Mouse (Mus musculus): Measurements from ENCODE around the gene Klk9. TPM values are rescaled to one million over a fixed set of nuclear protein-coding genes. Genes with fewer than 3 reads are reported as not detected.

Klk9 gene
- polyA plus RNA-seq (2015; fragmentation: Illumina TruSeq; extraction: RNeasy Lipid Tissue Mini Kit (QIAGEN cat#74804); ENCODE audit: low read depth, low replicate concordance): not detected

DNA sequence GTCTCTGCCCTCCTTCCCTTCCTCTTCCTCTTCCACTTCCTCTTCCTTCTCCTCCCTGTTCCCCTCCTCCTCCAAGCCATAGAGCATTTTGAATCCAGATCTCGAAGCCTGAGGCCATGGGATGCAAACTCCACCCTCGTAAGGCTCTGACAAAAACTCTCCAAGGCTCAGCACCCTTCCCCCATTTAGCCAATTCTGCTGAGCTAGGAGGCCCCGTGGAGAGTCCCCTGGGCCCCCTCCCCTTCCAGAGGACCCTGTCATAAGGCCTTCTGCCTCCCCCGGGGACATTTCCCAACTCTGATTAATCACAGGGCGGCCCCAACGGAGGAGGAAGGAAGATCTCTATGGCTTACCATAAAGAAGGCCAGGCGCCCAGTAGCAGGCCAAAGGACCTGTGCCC lies at the start of gene Klk9:
Gene Klk9 (plus strand): TSS at position 301 of the 400 bp plus-strand sequence.

DNA sequence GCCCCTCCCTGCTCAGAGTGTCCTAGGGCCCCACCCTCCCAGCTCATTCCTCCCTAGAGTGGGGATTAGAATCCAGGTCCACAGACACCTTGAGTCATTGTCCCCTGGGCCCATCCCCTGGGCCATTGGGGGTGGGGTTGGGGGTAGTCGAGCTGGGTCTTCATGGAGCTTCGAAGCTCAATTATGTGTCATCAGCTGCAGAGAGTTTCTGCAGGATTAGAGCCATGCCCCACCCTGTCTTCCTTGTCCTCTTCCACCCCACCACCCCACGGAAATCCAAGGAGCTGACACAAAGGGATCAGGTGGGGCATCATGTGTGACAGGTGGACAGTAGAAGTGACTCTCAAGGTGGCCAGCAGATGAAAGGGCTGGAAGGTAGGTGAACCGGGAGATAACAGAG lies 23.1 kb upstream of the Klk9 start, which contains the start of gene Klk12:
Gene Klk12 (plus strand): TSS at position 301 of the 400 bp plus-strand sequence.

GRCm38 (mm10) chr7:43774364-43774763 lies 17.3 kb upstream of the Klk9 start, which contains the start of gene Klk11:
Gene Klk11, plus strand, starts transcription at chr7:43774604.

GRCm38 (mm10) chr7:43780746-43781145 lies 10.9 kb upstream of the Klk9 start, which contains the start of gene Klk10:
Gene Klk10, plus strand, starts transcription at chr7:43781035.

GRCm38 (mm10) chr7:43797333-43797769 lies 5.7 kb downstream of the Klk9 start, which contains the start of gene Klk8:
Gene Klk8, plus strand, starts transcription at chr7:43797577.

GRCm38 (mm10) chr7:43810994-43811393 lies 19.3 kb downstream of the Klk9 start, which contains the start of gene Klk7:
Gene Klk7, plus strand, starts transcription at chr7:43811294.

GRCm38 (mm10) chr7:43824199-43824598 lies 32.5 kb downstream of the Klk9 start, which contains the start of gene Klk6:
Gene Klk6, plus strand, starts transcription at chr7:43824499.

DNA sequence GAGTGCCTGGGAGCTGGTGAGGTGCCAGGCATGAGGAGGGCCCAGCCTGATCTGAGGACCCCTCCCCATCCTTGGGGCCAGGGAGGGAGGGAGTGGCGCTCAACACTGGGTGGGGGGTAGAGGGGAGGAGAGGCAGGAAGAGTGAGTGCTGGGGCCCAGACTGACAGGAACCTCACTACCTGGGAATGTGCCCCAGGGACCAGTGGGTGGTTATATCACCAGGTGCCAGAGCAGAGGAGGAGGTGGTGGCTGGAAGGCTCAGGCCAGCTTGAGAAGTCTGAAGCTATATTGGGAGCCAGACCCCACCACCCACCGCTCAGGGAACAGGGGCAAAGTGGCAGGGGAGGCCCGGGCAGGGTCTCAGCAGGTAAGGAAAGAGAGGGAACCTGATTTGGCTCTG lies 50.0 kb downstream of the Klk9 start, which contains the start of gene Klk5:
Gene Klk5 (plus strand): TSS at position 271 of the 400 bp plus-strand sequence.

Other genes starting within 250 kb of the Klk9 start
- 5.4 TPM for gene Cd33, start 247.5 kb upstream of the Klk9 start, polyA plus RNA-seq (2015; fragmentation: Illumina TruSeq; extraction: RNeasy Lipid Tissue Mini Kit (QIAGEN cat#74804); ENCODE audit: low read depth, low replicate concordance)
- gene Zfp658, start 229.6 kb upstream of the Klk9 start, polyA plus RNA-seq (2015; fragmentation: Illumina TruSeq; extraction: RNeasy Lipid Tissue Mini Kit (QIAGEN cat#74804); ENCODE audit: low read depth, low replicate concordance): 6.1 TPM
- 13.2 TPM for gene Zfp719, start 212.3 kb upstream of the Klk9 start, polyA plus RNA-seq (2015; fragmentation: Illumina TruSeq; extraction: RNeasy Lipid Tissue Mini Kit (QIAGEN cat#74804); ENCODE audit: low read depth, low replicate concordance)
- not detected for gene Zfp819, start 184.7 kb upstream of the Klk9 start, polyA plus RNA-seq (2015; fragmentation: Illumina TruSeq; extraction: RNeasy Lipid Tissue Mini Kit (QIAGEN cat#74804); ENCODE audit: low read depth, low replicate concordance)
- not detected for gene Ceacam18, start 157.2 kb upstream of the Klk9 start, polyA plus RNA-seq (2015; fragmentation: Illumina TruSeq; extraction: RNeasy Lipid Tissue Mini Kit (QIAGEN cat#74804); ENCODE audit: low read depth, low replicate concordance)
- 1.4 TPM for gene Siglece, start 131.7 kb upstream of the Klk9 start, polyA plus RNA-seq (2015; fragmentation: Illumina TruSeq; extraction: RNeasy Lipid Tissue Mini Kit (QIAGEN cat#74804); ENCODE audit: low read depth, low replicate concordance)
- gene Ctu1, start 119.9 kb upstream of the Klk9 start, polyA plus RNA-seq (2015; fragmentation: Illumina TruSeq; extraction: RNeasy Lipid Tissue Mini Kit (QIAGEN cat#74804); ENCODE audit: low read depth, low replicate concordance): 6.3 TPM
- gene Klk14, start 101.5 kb upstream of the Klk9 start, polyA plus RNA-seq (2015; fragmentation: Illumina TruSeq; extraction: RNeasy Lipid Tissue Mini Kit (QIAGEN cat#74804); ENCODE audit: low read depth, low replicate concordance): not detected
- gene Klk13, start 79.3 kb upstream of the Klk9 start, polyA plus RNA-seq (2015; fragmentation: Illumina TruSeq; extraction: RNeasy Lipid Tissue Mini Kit (QIAGEN cat#74804); ENCODE audit: low read depth, low replicate concordance): not detected
- not detected for gene Klk12, start 23.0 kb upstream of the Klk9 start, polyA plus RNA-seq (2015; fragmentation: Illumina TruSeq; extraction: RNeasy Lipid Tissue Mini Kit (QIAGEN cat#74804); ENCODE audit: low read depth, low replicate concordance)
- gene Klk11, start 17.3 kb upstream of the Klk9 start, polyA plus RNA-seq (2015; fragmentation: Illumina TruSeq; extraction: RNeasy Lipid Tissue Mini Kit (QIAGEN cat#74804); ENCODE audit: low read depth, low replicate concordance): not detected
- gene Klk10, start 10.9 kb upstream of the Klk9 start, polyA plus RNA-seq (2015; fragmentation: Illumina TruSeq; extraction: RNeasy Lipid Tissue Mini Kit (QIAGEN cat#74804); ENCODE audit: low read depth, low replicate concordance): not detected
- gene Klk8, start 5.7 kb downstream of the Klk9 start, polyA plus RNA-seq (2015; fragmentation: Illumina TruSeq; extraction: RNeasy Lipid Tissue Mini Kit (QIAGEN cat#74804); ENCODE audit: low read depth, low replicate concordance): 7.5 TPM
- not detected for gene Klk7, start 19.4 kb downstream of the Klk9 start, polyA plus RNA-seq (2015; fragmentation: Illumina TruSeq; extraction: RNeasy Lipid Tissue Mini Kit (QIAGEN cat#74804); ENCODE audit: low read depth, low replicate concordance)
- gene Klk6, start 32.6 kb downstream of the Klk9 start, polyA plus RNA-seq (2015; fragmentation: Illumina TruSeq; extraction: RNeasy Lipid Tissue Mini Kit (QIAGEN cat#74804); ENCODE audit: low read depth, low replicate concordance): 13.7 TPM
- gene Klk5, start 50.1 kb downstream of the Klk9 start, polyA plus RNA-seq (2015; fragmentation: Illumina TruSeq; extraction: RNeasy Lipid Tissue Mini Kit (QIAGEN cat#74804); ENCODE audit: low read depth, low replicate concordance): not detected
- gene Klk4, start 89.3 kb downstream of the Klk9 start, polyA plus RNA-seq (2015; fragmentation: Illumina TruSeq; extraction: RNeasy Lipid Tissue Mini Kit (QIAGEN cat#74804); ENCODE audit: low read depth, low replicate concordance): not detected
- not detected for gene Klk15, start 141.8 kb downstream of the Klk9 start, polyA plus RNA-seq (2015; fragmentation: Illumina TruSeq; extraction: RNeasy Lipid Tissue Mini Kit (QIAGEN cat#74804); ENCODE audit: low read depth, low replicate concordance)
- gene Klk1b8, start 158.8 kb downstream of the Klk9 start, polyA plus RNA-seq (2015; fragmentation: Illumina TruSeq; extraction: RNeasy Lipid Tissue Mini Kit (QIAGEN cat#74804); ENCODE audit: low read depth, low replicate concordance): not detected
- not detected for gene Klk1b1, start 174.9 kb downstream of the Klk9 start, polyA plus RNA-seq (2015; fragmentation: Illumina TruSeq; extraction: RNeasy Lipid Tissue Mini Kit (QIAGEN cat#74804); ENCODE audit: low read depth, low replicate concordance)
- not detected for gene Klk1b9, start 184.2 kb downstream of the Klk9 start, polyA plus RNA-seq (2015; fragmentation: Illumina TruSeq; extraction: RNeasy Lipid Tissue Mini Kit (QIAGEN cat#74804); ENCODE audit: low read depth, low replicate concordance)
- not detected for gene Klk1b11, start 204.0 kb downstream of the Klk9 start, polyA plus RNA-seq (2015; fragmentation: Illumina TruSeq; extraction: RNeasy Lipid Tissue Mini Kit (QIAGEN cat#74804); ENCODE audit: low read depth, low replicate concordance)
- not detected for gene Klk1b26, start 220.3 kb downstream of the Klk9 start, polyA plus RNA-seq (2015; fragmentation: Illumina TruSeq; extraction: RNeasy Lipid Tissue Mini Kit (QIAGEN cat#74804); ENCODE audit: low read depth, low replicate concordance)